Mouse (Mus musculus) hindbrain, embryonic 11.5 days (tissue): ENCODE results near the gene Armc3. TPM values are rescaled to one million over a fixed set of nuclear protein-coding genes. Genes with fewer than 3 reads are reported as not detected.
A peak's percentile ranks its signal among the peaks of the same experiment; 100 is the strongest.

Source experiments
- ATAC-seq: fragments of 200-750 bp; cut with Nextera tagmentation; 2 replicates; pipeline ENCODE4 v1.8.0; 2017; ENCODE audit warnings: mild to moderate bottlenecking, moderate TSS enrichment, moderate library complexity; ENCODE audit not compliant: low FRiP score
- DNase-seq: peaks from one replicate; pipeline ENCODE4 v3.0.0-alpha.2; 2015; ENCODE audit warnings: low spot score
- H3K27ac ChIP-seq: fragments of 300-500 bp; sonication (generic); 2 replicates; pipeline ENCODE4 v1.5.1; 2014; ENCODE audit warnings: mild to moderate bottlenecking, low read depth, low read length
- H3K27me3 ChIP-seq: fragments of 300-500 bp; sonication (generic); 2 replicates; pipeline ENCODE4 v1.6.1; 2014; ENCODE audit warnings: mild to moderate bottlenecking, low read length, moderate library complexity, mixed read lengths; ENCODE audit not compliant: control insufficient read depth, insufficient read depth
- H3K36me3 ChIP-seq: fragments of 300-500 bp; sonication (generic); 2 replicates; pipeline ENCODE4 v1.6.1; 2014; ENCODE audit warnings: mild to moderate bottlenecking, low read length, moderate library complexity, mixed read lengths; ENCODE audit not compliant: control insufficient read depth, insufficient read depth
- H3K4me1 ChIP-seq: fragments of 300-500 bp; sonication (generic); replicated peaks from 2 replicates; pipeline ENCODE4 v1.6.1; 2014; ENCODE audit warnings: low read length, mixed read lengths; ENCODE audit not compliant: control insufficient read depth, insufficient read depth
- H3K4me2 ChIP-seq: fragments of 300-500 bp; sonication (generic); replicated peaks from 2 replicates; pipeline ENCODE4 v1.6.1; 2014; ENCODE audit warnings: mild to moderate bottlenecking, low read depth, low read length
- H3K4me3 ChIP-seq: fragments of 300-500 bp; sonication (generic); 2 replicates; pipeline ENCODE4 v1.5.1; 2014; ENCODE audit warnings: low read depth, low read length
- H3K9ac ChIP-seq: fragments of 300-500 bp; sonication (generic); 2 replicates; pipeline ENCODE4 v1.6.1; 2014; ENCODE audit warnings: low read depth, low read length
- H3K9me3 ChIP-seq: fragments of 300-500 bp; sonication (generic); 2 replicates; pipeline ENCODE4 v1.6.1; 2016; ENCODE audit warnings: low read length; ENCODE audit not compliant: control insufficient read depth
- WGBS: fragments of 180-500 bp; shearing (Covaris S2); extraction: QIAGEN DNeasy Blood & Tissue Kit; methylation state at CpG from one replicate; pipeline ENCODE4 v1.1.7; 2014; 5-methylcytosine and 5-hydroxymethylcytosine counted together
- polyA plus RNA-seq: library from polyadenylated mRNA; unstranded; fragments of >200 nt; fragmentation: Nextera tagmentation; extraction: Ambion mirVana; gene quantifications from 2 replicates; pipeline ENCODE4 v1.2.1, GENCODE M21; 2014

The Armc3 gene
- polyA plus RNA-seq, result 1.4 and 1.5 TPM in 2 replicates

DNA sequence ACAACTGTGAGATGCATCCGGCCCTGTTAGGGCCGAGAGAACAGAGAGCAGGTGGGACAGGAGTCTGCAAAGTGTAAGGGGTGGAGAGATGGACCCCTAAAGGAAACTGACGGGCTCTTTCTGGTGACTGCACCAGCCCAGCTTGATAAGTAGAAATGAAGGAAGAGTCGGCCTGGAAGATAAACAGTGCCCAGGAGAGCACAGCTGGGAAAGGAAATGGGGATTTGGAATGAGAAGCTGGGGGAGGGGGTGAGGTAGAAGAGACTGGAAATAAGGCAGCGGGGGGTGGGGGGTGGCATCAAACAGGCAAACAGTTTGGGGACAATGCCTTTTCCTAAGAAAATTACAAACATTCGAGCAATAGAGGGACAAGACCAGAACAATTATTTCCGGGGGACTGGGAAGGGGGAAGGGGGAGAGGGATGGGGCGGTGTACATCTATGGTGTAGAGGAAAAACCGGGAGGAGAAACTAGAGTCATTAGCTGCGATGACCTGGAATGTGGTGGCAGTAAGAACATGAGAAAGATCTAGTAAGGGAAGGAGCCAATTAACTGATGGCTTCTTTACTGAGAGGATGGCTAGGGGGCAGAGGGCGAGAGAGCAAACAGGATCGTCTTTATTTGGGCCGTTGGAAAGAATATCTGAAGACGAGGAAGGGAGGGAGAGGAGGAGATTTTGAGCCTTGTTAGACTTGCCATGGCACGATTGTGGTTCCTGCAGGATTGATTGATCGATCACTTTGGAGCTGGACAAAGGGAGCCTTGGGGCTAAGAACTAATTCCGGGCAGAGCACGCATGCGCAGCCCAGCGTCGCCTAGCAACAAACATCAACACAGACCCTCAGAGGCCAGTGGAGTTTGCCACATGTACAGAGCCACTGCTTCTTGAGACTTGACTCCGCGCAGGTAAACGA is at the start of gene Armc3:
Gene Armc3 (plus strand): TSS at position 851 of the 914 bp plus-strand sequence.
- peak; percentile 95 for DNase-seq
- Histone ChIP-seq H3K9ac (peak within 1 kb of the TSS; percentile 66), H3K27ac (peak within 1 kb of the TSS; percentile 65; the same call in 1 of the 2 replicates), H3K4me3 (peak within 1 kb of the TSS; percentile 41), H3K27me3 (no peaks in the 10 kb centered on the region), H3K36me3 (no peaks in the 10 kb centered on the region), H3K9me3 (no peaks in the 10 kb centered on the region), H3K4me2 (peak within 1 kb of the TSS; percentile 62), H3K4me1 (0 out of 2 replicates have a peak, but pooled peaks cover 3% of the 10 kb centered on the region)
- peak; percentile 100 for ATAC-seq
- 17% methylated on average over 24 of the region's 24 CpGs for WGBS

DNA sequence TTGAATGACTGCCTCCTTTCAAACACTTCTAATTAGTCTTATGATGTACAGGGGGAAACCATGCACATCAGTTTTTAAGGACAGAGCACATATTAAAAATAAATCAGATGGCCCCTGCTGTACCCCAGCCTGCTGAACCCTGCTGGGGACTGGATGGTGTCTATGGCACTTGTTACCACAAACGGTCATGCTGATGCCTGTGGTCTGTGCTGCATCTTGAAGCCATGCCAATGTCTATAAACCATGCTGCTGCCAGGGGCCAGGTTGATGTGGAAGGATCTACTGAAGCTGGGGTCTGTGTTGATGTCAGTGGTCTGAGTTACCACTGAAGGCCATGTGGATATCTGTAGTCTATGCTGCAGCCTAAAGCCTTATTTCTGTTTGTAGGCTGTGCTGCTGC is 46.4 kb upstream of the Armc3 start:
- Histone ChIP-seq H3K36me3 (no peaks in the 10 kb centered on the region), H3K4me2 (no peak overlapping the region), H3K9ac (no peak overlapping the region), H3K27me3 (no peaks in the 10 kb centered on the region), H3K4me1 (no peaks in the 10 kb centered on the region), H3K9me3 (no peaks in the 10 kb centered on the region), H3K4me3 (no peak overlapping the region), H3K27ac (no peak overlapping the region)
- no peak for DNase-seq
- no peak for ATAC-seq
- 76% methylated on average over 1 of the region's 1 CpGs for WGBS

DNA sequence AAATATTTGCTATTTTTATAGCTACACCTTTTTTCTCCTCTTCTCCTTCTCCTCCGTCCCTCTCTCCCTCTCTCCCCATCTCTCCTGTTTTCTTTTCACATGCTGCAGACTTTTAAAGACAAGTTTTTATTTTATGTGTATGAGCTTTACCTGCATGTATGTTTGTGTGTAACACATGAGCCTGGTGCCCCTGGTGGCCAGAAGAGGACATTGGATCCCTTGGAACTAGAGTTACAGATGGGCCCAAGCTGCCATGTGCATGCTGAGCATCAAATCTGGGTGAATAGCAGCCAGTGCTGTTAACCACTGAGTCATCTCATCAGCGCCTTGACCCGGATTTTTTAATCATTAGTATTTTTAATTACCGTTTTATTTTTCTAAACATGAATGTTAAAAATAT is 42.9 kb upstream of the Armc3 start:
- WGBS, result 73% methylated on average over 4 of the region's 4 CpGs
- Histone ChIP-seq H3K4me1 (no peaks in the 10 kb centered on the region), H3K27ac (no peak overlapping the region), H3K9me3 (no peaks in the 10 kb centered on the region), H3K9ac (no peak overlapping the region), H3K36me3 (no peaks in the 10 kb centered on the region), H3K27me3 (no peaks in the 10 kb centered on the region), H3K4me3 (no peak overlapping the region), H3K4me2 (no peak overlapping the region)
- ATAC-seq (no peak), DNase-seq (no peak)

DNA sequence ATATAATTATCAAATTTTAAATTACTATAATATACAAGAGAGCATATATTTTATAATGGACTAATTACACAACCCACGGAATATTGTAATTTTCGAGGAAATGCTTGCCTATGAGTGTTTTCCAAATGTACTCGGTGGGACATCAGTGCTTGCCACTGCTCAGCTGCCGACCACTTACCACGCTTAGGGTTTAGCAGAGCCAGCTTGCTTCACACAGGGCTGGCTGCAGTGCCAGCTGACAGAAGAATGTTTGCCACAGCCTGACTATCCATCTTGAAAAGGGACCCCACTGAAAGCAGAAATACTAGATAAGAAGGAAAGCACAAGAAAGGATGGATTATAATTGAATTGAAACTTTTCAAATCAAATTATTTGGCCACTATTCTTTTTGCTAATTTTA is 39.6 kb upstream of the Armc3 start:
- Histone ChIP-seq H3K4me1 (no peaks in the 10 kb centered on the region), H3K9ac (no peak overlapping the region), H3K27ac (no peak overlapping the region), H3K9me3 (no peaks in the 10 kb centered on the region), H3K27me3 (no peaks in the 10 kb centered on the region), H3K4me2 (no peak overlapping the region), H3K36me3 (no peaks in the 10 kb centered on the region), H3K4me3 (no peak overlapping the region)
- ATAC-seq, result no peak
- WGBS, result 82% methylated on average over 5 of the region's 5 CpGs
- DNase-seq, result no peak

DNA sequence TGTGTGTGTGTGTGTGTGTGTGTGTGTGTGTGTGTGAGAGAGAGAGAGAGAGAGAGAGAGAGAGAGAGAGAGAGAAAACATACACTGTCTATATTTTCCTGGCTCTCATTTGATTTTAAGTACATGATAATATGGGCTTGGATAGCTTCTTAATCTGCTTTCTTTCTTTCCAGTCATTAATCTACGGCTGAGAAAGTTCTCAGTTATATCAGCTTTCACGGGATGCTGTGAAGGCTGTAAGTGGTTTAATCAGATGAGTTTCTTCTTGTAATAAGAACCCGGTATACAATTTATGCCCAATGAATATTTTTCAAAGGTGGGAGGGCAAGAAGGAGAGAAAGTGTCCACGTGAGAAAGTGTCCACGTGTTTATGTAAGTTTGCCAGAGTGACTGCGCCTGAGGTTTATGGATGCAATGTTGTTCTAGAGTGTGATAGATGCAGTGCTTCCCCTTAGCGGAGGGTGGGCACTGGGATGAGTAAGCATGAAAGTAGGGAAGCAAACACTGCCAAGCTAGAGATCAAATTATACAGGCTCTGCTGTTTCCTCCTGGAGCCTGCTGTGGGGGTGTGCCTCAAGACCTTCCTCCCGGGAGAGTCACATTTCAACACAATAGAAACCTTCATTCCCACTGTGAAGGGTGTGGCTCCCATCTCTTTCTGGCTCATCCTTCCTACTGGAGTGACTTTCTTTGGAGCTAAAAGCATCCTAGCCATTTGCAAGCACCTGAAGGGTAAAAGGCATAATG is 38.6 kb upstream of the Armc3 start:
- no peak overlapping the region for H3K27ac ChIP-seq
- no peak overlapping the region for H3K4me2 ChIP-seq
- H3K9me3 ChIP-seq, result no peaks in the 10 kb centered on the region
- no peak overlapping the region for H3K9ac ChIP-seq
- 21% methylated on average over 8 of the region's 8 CpGs for WGBS
- no peak for ATAC-seq
- no peaks in the 10 kb centered on the region for H3K27me3 ChIP-seq
- no peak overlapping the region for H3K4me3 ChIP-seq
- no peak for DNase-seq
- H3K4me1 ChIP-seq, result no peaks in the 10 kb centered on the region
- no peaks in the 10 kb centered on the region for H3K36me3 ChIP-seq

DNA sequence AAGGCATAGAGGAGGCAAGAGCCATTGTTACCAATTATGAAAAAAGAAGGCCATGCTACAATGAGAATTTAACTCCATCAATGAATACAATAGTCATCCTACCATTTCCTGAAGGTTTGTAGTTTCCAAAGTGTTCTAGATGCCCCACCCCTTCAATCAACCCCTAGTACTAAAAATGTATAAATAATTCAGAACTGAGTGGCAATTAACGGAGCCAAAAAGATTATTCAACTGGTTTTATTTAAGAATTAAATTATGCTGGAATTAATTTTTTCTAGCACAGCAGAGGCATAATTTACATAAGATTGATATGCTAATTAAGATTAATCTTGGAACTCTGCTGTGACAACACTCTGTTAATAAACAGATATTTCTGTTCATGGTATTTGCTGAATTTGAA is 34.9 kb upstream of the Armc3 start:
- Histone ChIP-seq H3K27ac (no peak overlapping the region), H3K4me1 (no peaks in the 10 kb centered on the region), H3K27me3 (no peaks in the 10 kb centered on the region), H3K4me3 (no peak overlapping the region), H3K36me3 (no peaks in the 10 kb centered on the region), H3K9me3 (no peaks in the 10 kb centered on the region), H3K4me2 (no peak overlapping the region), H3K9ac (no peak overlapping the region)
- DNase-seq, result no peak
- no peak for ATAC-seq
- 81% methylated on average over 1 of the region's 1 CpGs for WGBS

DNA sequence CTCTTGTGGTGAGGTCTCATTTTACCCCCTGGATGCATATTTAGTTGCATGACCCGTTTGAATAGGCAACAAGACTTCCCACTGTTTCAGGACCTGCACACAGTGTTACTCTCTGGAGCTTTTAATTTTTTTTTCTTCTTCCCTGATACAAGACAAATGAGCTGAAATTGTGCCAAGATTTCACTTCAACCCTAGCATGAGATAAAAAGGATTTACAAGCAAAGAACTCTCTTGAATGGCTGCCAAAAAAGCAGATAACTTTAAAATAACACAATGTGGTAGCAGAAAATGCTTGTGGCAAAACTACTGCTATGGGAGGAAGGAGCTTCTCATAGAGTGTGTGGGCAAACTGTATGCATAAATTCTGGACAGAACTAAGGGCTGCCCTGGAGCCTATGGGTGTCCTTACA is 22.3 kb upstream of the Armc3 start:
- no peak overlapping the region for H3K4me3 ChIP-seq
- DNase-seq (no peak), ATAC-seq (no peak)
- no peak overlapping the region for H3K27ac ChIP-seq
- H3K36me3 ChIP-seq, result no peaks in the 10 kb centered on the region
- H3K27me3 ChIP-seq, result no peaks in the 10 kb centered on the region
- H3K4me1 ChIP-seq, result no peaks in the 10 kb centered on the region
- no peak overlapping the region for H3K9ac ChIP-seq
- WGBS, result 28% methylated on average over 1 of the region's 1 CpGs
- H3K9me3 ChIP-seq, result no peaks in the 10 kb centered on the region
- no peak overlapping the region for H3K4me2 ChIP-seq

DNA sequence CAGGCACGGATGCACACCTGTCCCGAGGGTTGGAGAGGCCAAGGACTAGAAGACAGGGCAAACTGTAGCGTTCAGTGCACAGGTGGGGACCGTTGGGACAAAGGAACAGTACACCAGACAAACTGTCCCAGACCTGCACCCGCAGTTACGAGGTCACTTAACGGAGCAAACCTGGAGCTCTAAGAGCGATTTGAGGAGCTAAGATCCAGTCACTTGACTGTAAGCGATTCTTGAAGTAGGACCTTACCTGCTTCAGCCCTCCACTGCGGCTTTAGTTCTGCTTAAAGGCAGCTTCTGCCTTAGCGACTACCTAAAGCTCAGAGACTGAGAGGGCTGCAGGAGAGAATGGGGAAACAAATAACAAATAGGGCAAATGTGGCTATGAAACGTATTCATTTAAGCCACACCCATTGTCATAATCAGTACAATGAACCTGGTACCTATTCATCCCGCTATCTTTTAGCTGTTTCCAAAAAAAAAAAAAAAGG is 308 bp downstream of the Armc3 start:
- no peaks in the 10 kb centered on the region for H3K36me3 ChIP-seq
- peak overlapping the region; percentile 41 for H3K4me3 ChIP-seq
- peak overlapping the region; percentile 34; the same call in 1 of the 2 replicates for H3K9ac ChIP-seq
- 32% methylated on average over 13 of the region's 13 CpGs for WGBS
- no peaks in the 10 kb centered on the region for H3K27me3 ChIP-seq
- 0 out of 2 replicates have a peak, but pooled peaks cover 3% of the 10 kb centered on the region for H3K4me1 ChIP-seq
- no peaks in the 10 kb centered on the region for H3K9me3 ChIP-seq
- no peak overlapping the region for H3K27ac ChIP-seq
- no peak for DNase-seq
- peak overlapping the region; percentile 62 for H3K4me2 ChIP-seq
- ATAC-seq, result no peak; the same call in none of the 2 replicates
